Mouse (Mus musculus) neural tube, embryonic 11.5 days (tissue): ENCODE results near the gene Hacd1. TPM values are rescaled to one million over a fixed set of nuclear protein-coding genes. Genes with fewer than 3 reads are reported as not detected.

Experiments
- ATAC-seq: fragments of 200-750 bp; cut with Nextera tagmentation; 2 replicates; pipeline ENCODE4 v1.8.0; 2017; ENCODE audit warnings: moderate number of reproducible peaks, mild to moderate bottlenecking, moderate TSS enrichment, moderate library complexity; ENCODE audit not compliant: insufficient read depth, low FRiP score, low TSS enrichment
- DNase-seq: peaks from one replicate; pipeline ENCODE4 v3.0.0-alpha.2; 2015; ENCODE audit warnings: low spot score
- H3K27ac ChIP-seq: fragments of 300-500 bp; sonication (generic); 2 replicates; pipeline ENCODE4 v1.5.1; 2014; ENCODE audit warnings: low read depth, mild to moderate bottlenecking, low read length
- H3K27me3 ChIP-seq: fragments of 300-500 bp; sonication (generic); 2 replicates; pipeline ENCODE4 v1.6.1; 2014; ENCODE audit warnings: mild to moderate bottlenecking, low read length, mixed read lengths; ENCODE audit not compliant: control insufficient read depth, insufficient read depth
- H3K36me3 ChIP-seq: fragments of 300-500 bp; sonication (generic); 2 replicates; pipeline ENCODE4 v1.6.1; 2014; ENCODE audit warnings: mild to moderate bottlenecking, low read length, moderate library complexity, mixed read lengths; ENCODE audit not compliant: control insufficient read depth, insufficient read depth
- H3K4me1 ChIP-seq: fragments of 300-500 bp; sonication (generic); 2 replicates; pipeline ENCODE4 v1.6.1; 2014; ENCODE audit warnings: low read length, mixed read lengths; ENCODE audit not compliant: control insufficient read depth, insufficient read depth
- H3K4me2 ChIP-seq: fragments of 300-500 bp; sonication (generic); 2 replicates; pipeline ENCODE4 v1.6.1; 2014; ENCODE audit warnings: low read depth, mild to moderate bottlenecking, moderate library complexity
- H3K4me3 ChIP-seq: fragments of 300-500 bp; sonication (generic); 2 replicates; pipeline ENCODE4 v1.5.1; 2014; ENCODE audit warnings: low read depth, low read length
- H3K9ac ChIP-seq: fragments of 300-500 bp; sonication (generic); 2 replicates; pipeline ENCODE4 v1.6.1; 2014; ENCODE audit warnings: mild to moderate bottlenecking, low read length
- H3K9me3 ChIP-seq: fragments of 300-500 bp; sonication (generic); 2 replicates; pipeline ENCODE4 v1.6.1; 2016; ENCODE audit warnings: low read length; ENCODE audit not compliant: control insufficient read depth
- WGBS: fragments of 180-500 bp; shearing (Covaris S2); extraction: QIAGEN DNeasy Blood & Tissue Kit; methylation state at CpG from one replicate; pipeline ENCODE4 v1.1.7; 2014; 5-methylcytosine and 5-hydroxymethylcytosine counted together
- polyA plus RNA-seq: library from polyadenylated mRNA; unstranded; fragments of >200 nt; fragmentation: Nextera tagmentation; extraction: Ambion mirVana; gene quantifications from 2 replicates; pipeline ENCODE4 v1.2.1, GENCODE M21; 2014

Gene Hacd1
- polyA plus RNA-seq, 1 experiment from 2014 or later: 53.8 TPM

- Histone ChIP-seq H3K4me2 (no peak overlapping the region), H3K36me3 (no peaks in the 10 kb centered on the region), H3K4me3 (no peak overlapping the region), H3K4me1 (no peaks in the 10 kb centered on the region), H3K27me3 (no peaks in the 10 kb centered on the region), H3K27ac (no peak overlapping the region), H3K9me3 (no peaks in the 10 kb centered on the region), H3K9ac (no peak overlapping the region)
- ATAC-seq (no peak), DNase-seq (no peak)
These were observed 123.7 kb downstream of the Hacd1 start for GRCm38 (mm10) chr2:13932253-13932652.

GRCm38 (mm10) chr2:13930724-13931123 is 125.2 kb downstream of the Hacd1 start:
- H3K27ac ChIP-seq: no peak overlapping the region
- 84% methylated on average over 1 of the region's 1 CpGs for WGBS
- H3K27me3 ChIP-seq: no peaks in the 10 kb centered on the region
- no peaks in the 10 kb centered on the region for H3K4me1 ChIP-seq
- H3K9ac ChIP-seq: no peak overlapping the region
- H3K36me3 ChIP-seq: no peaks in the 10 kb centered on the region
- H3K4me2 ChIP-seq: no peak overlapping the region
- DNase-seq (no peak), ATAC-seq (no peak)
- no peak overlapping the region for H3K4me3 ChIP-seq
- no peaks in the 10 kb centered on the region for H3K9me3 ChIP-seq

- H3K9me3 ChIP-seq: no peaks in the 10 kb centered on the region
- ATAC-seq: no peak
- no peak overlapping the region for H3K4me2 ChIP-seq
- H3K4me1 ChIP-seq: no peaks in the 10 kb centered on the region
- H3K9ac ChIP-seq: no peak overlapping the region
- H3K36me3 ChIP-seq: no peaks in the 10 kb centered on the region
- no peak overlapping the region for H3K27ac ChIP-seq
- no peaks in the 10 kb centered on the region for H3K27me3 ChIP-seq
- DNase-seq: no peak
- no peak overlapping the region for H3K4me3 ChIP-seq
These were observed 167.4 kb downstream of the Hacd1 start for GRCm38 (mm10) chr2:13888568-13888967.

GRCm38 (mm10) chr2:13857461-13857860 is 198.5 kb downstream of the Hacd1 start:
- Histone ChIP-seq H3K27me3 (no peaks in the 10 kb centered on the region), H3K36me3 (no peaks in the 10 kb centered on the region), H3K4me3 (no peak overlapping the region), H3K4me2 (no peak overlapping the region), H3K9ac (no peak overlapping the region), H3K4me1 (no peaks in the 10 kb centered on the region), H3K9me3 (no peaks in the 10 kb centered on the region), H3K27ac (no peak overlapping the region)
- DNase-seq (no peak), ATAC-seq (no peak)
- 72% methylated on average over 2 of the region's 2 CpGs for WGBS

- Histone ChIP-seq H3K4me1 (no peaks in the 10 kb centered on the region), H3K4me2 (no peak overlapping the region), H3K4me3 (no peak overlapping the region), H3K9ac (no peak overlapping the region), H3K27ac (no peak overlapping the region), H3K9me3 (no peaks in the 10 kb centered on the region), H3K27me3 (no peaks in the 10 kb centered on the region), H3K36me3 (no peaks in the 10 kb centered on the region)
- WGBS: 69% methylated on average over 3 of the region's 3 CpGs
- no peak for DNase-seq
- no peak for ATAC-seq
These were observed 200.4 kb downstream of the Hacd1 start for GRCm38 (mm10) chr2:13855510-13855909.

GRCm38 (mm10) chr2:13836310-13836709 is 219.6 kb downstream of the Hacd1 start:
- H3K9ac ChIP-seq: no peak overlapping the region
- H3K36me3 ChIP-seq: no peaks in the 10 kb centered on the region
- no peak overlapping the region for H3K4me3 ChIP-seq
- 87% methylated on average over 3 of the region's 3 CpGs for WGBS
- H3K4me1 ChIP-seq: no peaks in the 10 kb centered on the region
- ATAC-seq (no peak), DNase-seq (no peak)
- no peaks in the 10 kb centered on the region for H3K9me3 ChIP-seq
- H3K27me3 ChIP-seq: no peaks in the 10 kb centered on the region
- no peak overlapping the region for H3K27ac ChIP-seq
- no peak overlapping the region for H3K4me2 ChIP-seq

GRCm38 (mm10) chr2:13834989-13835388 is 220.9 kb downstream of the Hacd1 start:
- no peaks in the 10 kb centered on the region for H3K27me3 ChIP-seq
- H3K4me1 ChIP-seq: no peaks in the 10 kb centered on the region
- H3K27ac ChIP-seq: no peak overlapping the region
- WGBS: 65% methylated on average over 1 of the region's 1 CpGs
- ATAC-seq (no peak), DNase-seq (no peak)
- H3K4me3 ChIP-seq: no peak overlapping the region
- H3K9me3 ChIP-seq: no peaks in the 10 kb centered on the region
- no peak overlapping the region for H3K4me2 ChIP-seq
- H3K9ac ChIP-seq: no peak overlapping the region
- H3K36me3 ChIP-seq: no peaks in the 10 kb centered on the region

GRCm38 (mm10) chr2:13816645-13817044 is 239.3 kb downstream of the Hacd1 start:
- Histone ChIP-seq H3K27me3 (no peaks in the 10 kb centered on the region), H3K4me1 (no peaks in the 10 kb centered on the region), H3K9ac (no peak overlapping the region), H3K4me3 (no peak overlapping the region), H3K27ac (no peak overlapping the region), H3K4me2 (no peak overlapping the region), H3K36me3 (no peaks in the 10 kb centered on the region), H3K9me3 (no peaks in the 10 kb centered on the region)
- no peak for DNase-seq
- 91% methylated on average over 2 of the region's 2 CpGs for WGBS
- no peak for ATAC-seq

- H3K27ac ChIP-seq: no peak overlapping the region
- no peak for ATAC-seq
- H3K27me3 ChIP-seq: no peaks in the 10 kb centered on the region
- no peaks in the 10 kb centered on the region for H3K9me3 ChIP-seq
- H3K4me3 ChIP-seq: no peak overlapping the region
- no peak overlapping the region for H3K4me2 ChIP-seq
- no peak for DNase-seq
- no peak overlapping the region for H3K9ac ChIP-seq
- H3K36me3 ChIP-seq: no peaks in the 10 kb centered on the region
- WGBS: 72% methylated on average over 5 of the region's 5 CpGs
- H3K4me1 ChIP-seq: no peaks in the 10 kb centered on the region
These were observed 247.3 kb downstream of the Hacd1 start for GRCm38 (mm10) chr2:13808593-13808992.
